Mouse (Mus musculus) intestine, embryonic 16.5 days (tissue): ENCODE data around the gene Crtc1. TPM values are rescaled to one million over a fixed set of nuclear protein-coding genes. Genes with fewer than 3 reads are reported as not detected.

ENCODE experiments used
- ATAC-seq: fragments of 200-750 bp; cut with Nextera tagmentation; 2 replicates; pipeline ENCODE4 v1.8.0; 2017; ENCODE audit warnings: moderate TSS enrichment, moderate library complexity
- H3K27ac ChIP-seq: fragments of 300-500 bp; sonication (generic); 2 replicates; pipeline ENCODE4 v1.5.1; 2014; ENCODE audit warnings: mild to moderate bottlenecking, low read length
- H3K27me3 ChIP-seq: fragments of 300-500 bp; sonication (generic); replicated peaks from 2 replicates; pipeline ENCODE4 v1.6.1; 2014; ENCODE audit warnings: low read length, control low read depth, mixed read lengths; ENCODE audit not compliant: control insufficient read depth, insufficient read depth
- H3K36me3 ChIP-seq: fragments of 300-500 bp; sonication (generic); 2 replicates; pipeline ENCODE4 v1.6.1; 2014; ENCODE audit warnings: low read length, control low read depth; ENCODE audit not compliant: control insufficient read depth, insufficient read depth
- H3K4me1 ChIP-seq: fragments of 300-500 bp; sonication (generic); 2 replicates; pipeline ENCODE4 v1.6.1; 2014; ENCODE audit warnings: low read length, control low read depth, mixed read lengths; ENCODE audit not compliant: control insufficient read depth, insufficient read depth
- H3K4me2 ChIP-seq: fragments of 300-500 bp; sonication (generic); 2 replicates; pipeline ENCODE4 v1.6.1; 2014; ENCODE audit warnings: low read depth, low read length, control low read depth
- H3K4me3 ChIP-seq: fragments of 300-500 bp; sonication (generic); 2 replicates; pipeline ENCODE4 v1.5.1; 2014; ENCODE audit warnings: mild to moderate bottlenecking, low read length
- H3K9ac ChIP-seq: fragments of 300-500 bp; sonication (generic); 2 replicates; pipeline ENCODE4 v1.6.1; 2014; ENCODE audit warnings: low read depth, low read length
- H3K9me3 ChIP-seq: fragments of 300-500 bp; sonication (generic); 2 replicates; pipeline ENCODE4 v1.6.1; 2016; ENCODE audit warnings: low read length, control low read depth; ENCODE audit not compliant: control insufficient read depth
- WGBS: fragments of 180-500 bp; shearing (Covaris S2); extraction: QIAGEN DNeasy Blood & Tissue Kit; methylation state at CpG from one replicate; pipeline ENCODE4 v1.1.7; 2014; 5-methylcytosine and 5-hydroxymethylcytosine counted together
- polyA plus RNA-seq: library from polyadenylated mRNA; unstranded; fragments of >200 nt; fragmentation: Nextera tagmentation; extraction: Ambion mirVana; gene quantifications from 2 replicates; pipeline ENCODE4 v1.2.1, GENCODE M21; 2015

The Crtc1 gene
- polyA plus RNA-seq, 1 experiment from 2014 or later = 12.9 TPM

DNA sequence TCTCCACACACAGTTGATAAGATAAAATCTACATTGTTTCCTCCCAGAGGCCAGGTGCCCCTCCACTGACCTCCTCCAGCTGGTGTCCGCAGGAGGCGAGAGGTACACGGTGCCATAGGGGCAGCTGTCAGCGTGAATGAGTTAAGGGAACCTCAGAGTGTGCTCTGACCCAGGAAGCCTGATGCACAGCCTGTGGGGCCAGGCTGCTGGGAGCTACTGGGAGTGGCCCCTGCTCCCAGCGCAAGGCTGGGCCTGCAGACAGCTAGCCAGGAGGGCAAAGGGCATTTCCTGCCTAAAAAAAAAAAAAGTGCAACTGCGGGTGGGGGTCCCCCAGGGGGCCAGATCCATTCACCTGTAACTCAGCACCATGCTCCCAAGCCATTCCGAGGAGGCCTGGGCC, 34.2 kb downstream of the Crtc1 start:
- peak overlapping the region; percentile 92 for H3K27ac ChIP-seq
- H3K4me1 ChIP-seq = peaks cover 51% of the 10 kb centered on the region
- peak overlapping the region; percentile 51 for H3K9ac ChIP-seq
- peak; percentile 50 for ATAC-seq
- WGBS = 25% methylated on average over 7 of the region's 7 CpGs
- no peak overlapping the region for H3K4me3 ChIP-seq
- no peaks in the 10 kb centered on the region for H3K9me3 ChIP-seq
- H3K27me3 ChIP-seq = no peaks in the 10 kb centered on the region
- peak overlapping the region; percentile 26 for H3K4me2 ChIP-seq
- peaks cover 2% of the 10 kb centered on the region; the same call in 1 of the 2 replicates for H3K36me3 ChIP-seq

DNA sequence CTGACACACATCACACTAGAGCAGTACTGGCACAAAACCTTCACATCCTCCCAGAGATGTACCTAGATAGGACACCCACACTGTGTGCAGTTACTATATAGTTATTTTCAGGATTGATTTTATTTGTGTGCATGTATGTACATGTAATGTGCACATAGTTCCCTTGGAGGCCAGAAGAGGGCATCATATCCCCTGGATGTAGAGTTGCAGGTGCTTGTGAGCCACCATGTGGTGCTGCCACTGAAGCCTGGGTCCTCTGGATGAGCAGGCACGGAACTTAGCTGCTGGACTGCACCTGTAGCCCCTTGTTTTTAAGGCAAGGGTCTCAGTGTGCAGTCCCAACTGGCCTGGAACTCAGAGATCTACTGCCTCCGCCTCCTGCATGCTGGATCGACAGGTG, 35.2 kb downstream of the Crtc1 start:
- Histone ChIP-seq H3K4me2 (no peak overlapping the region), H3K27ac (no peak overlapping the region; the same call in 1 of the 2 replicates), H3K9ac (no peak overlapping the region), H3K36me3 (peaks cover 7% of the 10 kb centered on the region; the same call in 1 of the 2 replicates), H3K9me3 (no peaks in the 10 kb centered on the region), H3K27me3 (no peaks in the 10 kb centered on the region), H3K4me3 (no peak overlapping the region), H3K4me1 (peaks cover 45% of the 10 kb centered on the region)
- no peak for ATAC-seq
- WGBS = 98% methylated on average over 3 of the region's 3 CpGs

DNA sequence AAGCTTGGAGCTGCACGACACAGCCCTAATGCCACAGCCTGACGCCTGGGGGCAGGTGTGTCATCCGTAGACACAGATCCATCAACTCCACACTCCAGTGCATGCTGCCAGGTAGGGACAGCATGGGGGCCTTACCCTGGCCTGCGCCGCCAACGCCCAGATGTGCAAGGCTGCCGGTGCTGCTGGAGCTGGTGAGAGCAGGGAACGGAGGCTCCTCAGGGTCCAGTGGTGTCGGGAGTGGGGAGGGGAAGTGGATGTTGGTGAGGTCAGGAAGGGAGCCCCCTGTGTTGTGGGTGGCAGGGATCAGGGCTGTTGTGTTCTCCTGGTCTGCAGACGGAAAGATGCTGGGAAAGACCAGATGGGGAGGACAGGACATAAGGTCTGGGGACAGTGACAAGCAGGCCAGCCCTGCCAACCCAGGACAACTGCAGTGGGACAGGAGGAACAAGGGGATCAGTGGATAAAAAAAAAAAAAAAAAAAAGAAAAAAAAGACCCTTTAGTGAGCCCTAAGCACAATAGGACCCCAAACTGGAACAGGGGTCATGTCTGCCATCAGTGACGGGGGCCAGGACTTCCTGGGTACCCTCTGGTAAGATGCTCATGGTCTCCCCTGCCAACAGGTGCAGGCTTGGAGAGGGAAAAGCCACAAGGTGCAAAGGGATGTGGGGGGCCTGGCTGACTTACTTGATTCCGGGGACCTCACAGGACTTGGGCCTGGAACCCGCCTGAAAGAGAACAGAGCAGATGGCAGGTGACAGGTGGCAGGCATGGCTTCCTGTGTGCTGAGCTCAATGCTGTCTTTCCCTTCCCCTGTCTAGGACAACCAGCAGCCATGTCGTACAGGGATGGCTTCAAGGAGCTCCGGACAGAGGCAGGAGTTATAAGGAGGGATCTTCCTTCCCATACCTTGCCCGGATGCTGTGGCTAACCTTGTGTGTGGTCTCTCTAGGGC, 41.5 kb downstream of the Crtc1 start:
- no peak for ATAC-seq
- H3K9me3 ChIP-seq = no peaks in the 10 kb centered on the region
- H3K4me2 ChIP-seq = no peak overlapping the region
- no peak overlapping the region for H3K27ac ChIP-seq
- H3K9ac ChIP-seq = 0 out of 2 replicates have a peak overlapping the region, but pooled peaks have one; percentile 14
- peaks cover 7% of the 10 kb centered on the region; the same call in 1 of the 2 replicates for H3K36me3 ChIP-seq
- no peaks in the 10 kb centered on the region for H3K27me3 ChIP-seq
- 87% methylated on average over 16 of the region's 16 CpGs for WGBS
- H3K4me1 ChIP-seq = no peaks in the 10 kb centered on the region
- no peak overlapping the region for H3K4me3 ChIP-seq

DNA sequence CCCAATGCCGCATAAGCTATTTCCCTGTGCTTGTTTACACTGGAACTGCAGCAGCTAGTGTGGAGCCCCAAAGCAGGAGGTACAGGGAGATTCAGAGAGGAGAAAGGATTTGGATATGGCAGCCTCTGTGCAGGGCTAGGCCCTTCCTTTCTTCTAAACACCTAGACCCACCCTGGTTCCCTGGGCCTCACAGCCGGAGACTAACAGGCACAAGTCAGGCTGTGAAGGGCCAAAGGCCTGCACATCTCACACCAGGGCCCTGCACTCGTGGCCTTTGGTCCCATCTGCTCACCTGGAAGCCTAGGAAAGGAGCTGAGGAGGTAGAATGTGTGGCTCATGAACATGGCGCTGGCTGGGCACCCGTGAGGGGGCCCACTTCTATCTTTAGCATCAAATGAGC, 43.2 kb downstream of the Crtc1 start:
- no peak overlapping the region for H3K4me3 ChIP-seq
- WGBS = 76% methylated on average over 5 of the region's 5 CpGs
- peak overlapping the region; percentile 1; the same call in 1 of the 2 replicates for H3K27ac ChIP-seq
- H3K9me3 ChIP-seq = no peaks in the 10 kb centered on the region
- no peak overlapping the region for H3K4me2 ChIP-seq
- ATAC-seq = peak; percentile 22; the same call in 1 of the 2 replicates
- no peaks in the 10 kb centered on the region for H3K27me3 ChIP-seq
- H3K9ac ChIP-seq = no peak overlapping the region
- no peaks in the 10 kb centered on the region for H3K4me1 ChIP-seq
- H3K36me3 ChIP-seq = peaks cover 7% of the 10 kb centered on the region; the same call in 1 of the 2 replicates

DNA sequence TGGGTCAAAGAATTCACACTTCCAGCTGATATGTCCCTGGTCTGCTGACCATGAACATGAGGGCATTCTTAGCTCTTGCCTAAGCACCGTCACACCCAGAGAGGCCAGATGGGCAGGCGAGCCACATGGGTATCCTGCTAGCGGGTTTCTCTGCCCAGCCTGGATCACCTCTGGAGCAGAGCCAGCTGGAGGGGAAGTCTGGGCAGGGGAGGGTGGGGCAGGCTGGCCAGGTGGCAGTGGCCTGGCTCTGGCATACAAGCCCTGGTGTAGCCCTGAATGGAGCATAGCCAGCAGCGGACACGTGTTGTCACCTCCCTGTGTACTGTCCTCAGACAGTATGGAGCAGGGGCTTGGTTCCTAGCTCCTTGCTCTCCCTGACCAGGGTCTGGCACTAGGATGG, 43.7 kb downstream of the Crtc1 start:
- no peaks in the 10 kb centered on the region for H3K4me1 ChIP-seq
- H3K4me3 ChIP-seq = no peak overlapping the region
- WGBS = 76% methylated on average over 5 of the region's 5 CpGs
- H3K27ac ChIP-seq = peak overlapping the region; percentile 1; the same call in 1 of the 2 replicates
- no peaks in the 10 kb centered on the region for H3K9me3 ChIP-seq
- H3K9ac ChIP-seq = no peak overlapping the region
- H3K4me2 ChIP-seq = no peak overlapping the region
- ATAC-seq = peak; percentile 36; the same call in 1 of the 2 replicates
- no peaks in the 10 kb centered on the region for H3K27me3 ChIP-seq
- H3K36me3 ChIP-seq = peaks cover 7% of the 10 kb centered on the region; the same call in 1 of the 2 replicates

DNA sequence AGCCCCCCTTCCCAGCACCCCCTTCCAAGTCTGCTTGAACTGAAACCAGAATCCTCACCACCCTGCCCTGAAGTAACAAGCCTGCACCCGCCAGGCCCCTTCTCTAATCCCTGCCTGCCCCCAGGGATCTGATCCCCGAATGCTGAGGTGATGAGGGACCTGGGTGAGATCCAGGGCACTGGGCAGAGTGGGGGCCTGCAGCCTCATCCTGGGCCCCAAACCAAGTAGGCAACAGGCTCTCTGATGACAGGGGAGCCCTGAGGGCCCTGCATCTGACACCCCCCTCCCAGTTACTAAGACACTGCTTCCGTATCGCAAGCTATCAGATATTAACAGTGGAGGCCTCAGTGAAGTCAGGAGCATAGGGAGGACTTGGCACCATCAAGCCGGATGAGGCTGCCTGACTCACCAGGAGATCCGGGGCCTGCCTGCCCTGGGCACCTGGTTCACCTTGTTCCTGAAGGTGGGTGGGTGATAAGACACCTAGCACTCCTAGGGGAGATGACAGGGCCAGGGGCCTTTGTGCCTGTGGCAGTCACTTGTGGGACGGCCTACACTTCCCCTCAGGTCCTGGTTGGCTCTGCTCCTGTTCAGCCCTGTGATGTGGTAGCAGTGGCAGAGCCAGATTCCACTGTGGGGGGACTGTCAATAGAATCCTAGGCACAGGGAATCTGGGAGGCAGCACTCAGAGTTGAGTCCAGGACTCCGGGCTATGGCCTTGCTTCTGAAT, 44.9 kb downstream of the Crtc1 start:
- Histone ChIP-seq H3K9me3 (no peaks in the 10 kb centered on the region), H3K4me2 (no peak overlapping the region), H3K36me3 (no peaks in the 10 kb centered on the region), H3K27me3 (no peaks in the 10 kb centered on the region), H3K27ac (no peak overlapping the region), H3K4me1 (no peaks in the 10 kb centered on the region), H3K9ac (no peak overlapping the region; the same call in 1 of the 2 replicates), H3K4me3 (no peak overlapping the region)
- WGBS = 87% methylated on average over 8 of the region's 8 CpGs
- ATAC-seq = no peak

DNA sequence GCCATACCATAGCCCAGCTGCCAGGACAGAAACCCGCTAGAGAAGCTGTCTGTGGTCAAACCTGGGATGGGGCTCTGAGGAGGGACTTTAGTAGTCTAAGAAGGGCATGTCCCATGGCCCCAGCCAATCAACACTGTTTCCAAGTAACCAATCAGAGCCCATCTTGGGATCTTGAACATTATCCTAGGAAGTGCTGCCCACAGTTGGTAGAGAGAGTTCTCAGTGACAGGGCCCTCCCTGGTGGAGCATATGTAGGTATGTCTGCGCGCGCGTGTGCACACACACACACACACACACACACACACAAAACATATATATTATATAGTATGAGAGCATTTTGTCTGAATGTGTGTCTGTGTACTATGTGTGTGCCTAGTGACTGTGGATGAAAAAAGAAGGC, 46.3 kb downstream of the Crtc1 start:
- WGBS = 80% methylated on average over 5 of the region's 5 CpGs
- no peaks in the 10 kb centered on the region for H3K36me3 ChIP-seq
- ATAC-seq = no peak
- no peak overlapping the region for H3K9ac ChIP-seq
- H3K4me2 ChIP-seq = no peak overlapping the region
- H3K27ac ChIP-seq = no peak overlapping the region
- H3K9me3 ChIP-seq = no peaks in the 10 kb centered on the region
- no peak overlapping the region for H3K4me3 ChIP-seq
- H3K4me1 ChIP-seq = no peaks in the 10 kb centered on the region
- no peaks in the 10 kb centered on the region for H3K27me3 ChIP-seq

DNA sequence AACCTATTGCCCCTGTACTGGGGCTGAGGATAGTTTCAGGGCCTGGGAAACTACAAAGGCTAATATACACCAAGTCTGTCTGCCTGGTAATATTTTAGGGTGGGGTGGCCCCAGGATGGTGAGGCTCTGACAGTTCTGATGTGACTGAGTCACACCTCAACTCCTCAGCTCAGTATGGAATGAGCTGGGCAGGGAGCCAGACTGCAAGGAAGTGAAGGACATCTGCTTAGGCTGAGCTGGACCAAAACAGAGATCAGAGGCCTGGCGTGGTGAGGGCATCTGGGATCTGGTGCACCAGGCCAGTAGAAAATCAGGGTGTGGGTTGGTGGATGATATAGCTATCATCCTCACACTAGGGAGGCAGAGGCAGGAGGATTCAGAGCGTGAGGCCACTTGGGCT, 49.7 kb downstream of the Crtc1 start:
- Histone ChIP-seq H3K27ac (no peak overlapping the region), H3K36me3 (peaks cover 12% of the 10 kb centered on the region), H3K4me3 (no peak overlapping the region), H3K9ac (no peak overlapping the region), H3K9me3 (no peaks in the 10 kb centered on the region), H3K4me2 (no peak overlapping the region), H3K4me1 (no peaks in the 10 kb centered on the region), H3K27me3 (no peaks in the 10 kb centered on the region)
- ATAC-seq = no peak
- WGBS = 82% methylated on average over 2 of the region's 2 CpGs

DNA sequence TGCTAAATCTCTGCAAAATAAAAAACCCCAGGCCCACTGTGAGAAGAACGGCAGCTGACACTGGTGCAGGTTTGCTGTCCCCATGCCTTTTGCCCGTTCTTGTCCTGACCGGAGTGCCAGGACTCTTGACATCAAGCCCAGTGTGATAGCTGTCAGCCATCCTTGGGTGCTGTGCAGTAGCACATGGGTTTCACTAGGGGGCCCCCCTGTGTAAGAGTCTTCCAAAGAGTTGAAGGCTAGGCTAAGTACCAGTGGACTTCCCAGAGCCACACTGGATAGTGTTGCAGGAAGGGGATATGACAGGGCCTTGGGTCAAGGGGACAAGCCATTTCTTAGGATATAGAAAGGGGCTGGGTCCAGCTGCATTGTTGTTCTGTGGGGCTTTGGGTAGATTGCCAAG, 56.1 kb downstream of the Crtc1 start:
- peaks cover 12% of the 10 kb centered on the region for H3K36me3 ChIP-seq
- no peaks in the 10 kb centered on the region for H3K4me1 ChIP-seq
- H3K9me3 ChIP-seq = no peaks in the 10 kb centered on the region
- H3K9ac ChIP-seq = no peak overlapping the region
- no peak overlapping the region for H3K27ac ChIP-seq
- WGBS = 44% methylated on average over 3 of the region's 3 CpGs
- H3K4me2 ChIP-seq = no peak overlapping the region
- H3K4me3 ChIP-seq = no peak overlapping the region
- H3K27me3 ChIP-seq = peaks cover 3% of the 10 kb centered on the region; the same call in 1 of the 2 replicates
- ATAC-seq = peak; percentile 65
